Mouse (Mus musculus) common myeloid progenitor, adult 5-6 weeks (primary cell): ENCODE data around the gene Efna5. TPM values are rescaled to one million over a fixed set of nuclear protein-coding genes. Genes with fewer than 3 reads are reported as not detected.
A peak's percentile ranks its signal among the peaks of the same experiment; 100 is the strongest.

Experiments
- ATAC-seq: replicated peaks from 2 replicates; pipeline ENCODE4 v1.8.0; 2016; ENCODE audit warnings: low read depth, mild to moderate bottlenecking, moderate TSS enrichment, inconsistent platforms; ENCODE audit not compliant: poor library complexity, severe bottlenecking
- total RNA-seq: library from RNA; stranded (forward); fragments of 200-1000, 187-1606 nt; gene quantifications from 2 replicates; pipeline ENCODE4 v1.2.3, GENCODE M21; 2017

Efna5 gene
- total RNA-seq, 1 experiment from 2014 or later: not detected

GRCm38 (mm10) chr17:62627508-62627907 lies 253.6 kb downstream of the Efna5 start:
- ATAC-seq: peak; percentile 77

- ATAC-seq: no peak
Observed at GRCm38 (mm10) chr17:62625646-62626020, 255.5 kb downstream of the Efna5 start.

DNA sequence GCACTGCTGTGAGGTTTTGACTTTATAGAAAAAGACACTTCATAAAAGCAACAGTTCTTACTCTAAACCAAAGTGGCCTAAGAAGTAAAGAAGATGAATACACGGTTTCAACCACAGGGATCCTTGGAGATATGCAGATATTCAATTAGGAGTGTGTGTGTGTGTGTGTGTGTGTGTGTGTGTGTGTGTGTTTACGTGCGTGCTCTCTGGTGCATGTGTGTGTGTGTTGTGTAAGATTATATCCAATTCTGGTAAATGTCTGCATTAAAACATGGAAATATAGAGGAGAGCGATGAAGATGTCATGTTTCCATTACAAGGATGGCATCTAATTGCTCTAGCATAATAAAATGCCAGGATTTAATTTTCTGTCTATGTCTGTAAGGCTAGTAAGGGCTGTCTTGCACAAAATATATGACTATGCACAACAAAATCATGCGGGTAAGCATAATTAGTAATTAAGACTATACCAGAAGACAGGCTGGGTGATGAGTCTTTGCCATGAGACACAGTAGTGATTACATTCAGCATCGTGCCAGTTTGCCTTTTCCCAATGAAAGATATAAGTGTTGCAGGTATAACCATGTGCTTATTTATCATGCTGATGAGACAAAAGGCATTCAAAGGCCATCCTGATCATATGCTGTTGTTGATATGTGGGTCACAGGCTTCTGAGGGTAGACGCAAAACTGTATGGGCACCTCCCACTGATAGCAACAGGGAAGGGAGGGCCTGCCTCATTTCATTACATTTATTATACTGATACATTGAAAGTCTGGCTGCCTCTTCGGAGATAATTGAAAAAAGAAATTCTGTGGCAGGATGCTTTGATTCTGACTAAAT lies 256.1 kb downstream of the Efna5 start:
- ATAC-seq: no peak

- ATAC-seq: peak; percentile 62
Observed at GRCm38 (mm10) chr17:62623224-62623623, 257.9 kb downstream of the Efna5 start.

DNA sequence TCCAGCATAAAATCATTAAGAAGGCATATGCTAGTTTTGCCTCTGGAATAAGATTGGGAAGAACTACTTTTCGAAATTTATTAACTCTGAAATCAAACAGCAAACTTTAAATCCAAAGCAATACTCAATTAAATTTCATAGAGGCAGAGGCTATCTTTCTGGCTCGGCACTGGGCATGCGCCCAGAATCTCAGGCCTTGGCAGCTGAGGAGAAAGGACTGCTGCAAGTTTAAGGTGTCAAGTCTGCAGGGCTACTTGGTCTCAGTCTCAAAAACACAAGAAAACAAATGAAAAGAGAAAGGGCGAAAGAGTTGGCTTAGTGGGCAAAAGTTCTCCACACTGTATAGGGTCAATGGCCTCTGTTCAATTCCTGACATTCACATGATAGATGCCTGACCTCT lies 258.6 kb downstream of the Efna5 start:
- ATAC-seq: no peak

DNA sequence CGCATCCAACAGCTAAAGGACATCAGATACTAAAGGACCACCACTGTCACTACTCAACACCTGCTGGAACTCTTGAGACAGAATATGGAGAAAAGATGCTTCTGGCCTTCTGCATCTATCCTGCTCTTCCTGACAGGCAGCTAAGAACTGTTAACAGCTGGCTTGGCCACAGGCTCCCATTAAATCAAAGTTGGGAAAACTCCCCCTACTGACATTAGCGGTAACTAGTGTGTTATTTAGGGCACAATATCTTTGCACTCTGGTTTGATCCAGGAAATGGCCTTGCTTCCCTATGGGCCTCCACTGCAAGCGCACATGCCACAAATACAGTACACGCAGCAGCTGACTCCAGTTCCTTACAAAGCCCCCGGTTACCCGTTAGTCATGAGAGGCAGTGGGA lies 266.0 kb downstream of the Efna5 start:
- ATAC-seq: no peak

DNA sequence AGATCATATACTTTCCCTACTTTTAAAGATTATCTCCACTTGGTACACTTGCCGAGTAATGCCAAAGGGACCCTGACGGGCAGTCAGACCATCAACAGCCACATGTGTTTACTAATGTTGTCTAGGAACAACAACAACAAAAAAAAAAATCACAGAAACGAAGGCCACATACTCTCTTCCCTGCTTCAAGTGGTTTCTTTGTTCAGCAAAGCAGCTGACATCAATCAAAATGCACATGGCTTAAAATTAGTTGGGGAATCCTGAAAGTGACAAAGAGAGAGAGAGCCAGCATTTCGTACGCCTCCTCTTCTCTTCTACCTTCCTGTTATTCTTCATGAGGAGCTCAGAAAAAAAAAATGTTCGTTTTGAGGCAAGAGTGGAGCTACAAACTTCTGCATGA lies 266.4 kb downstream of the Efna5 start:
- ATAC-seq: no peak

- no peak for ATAC-seq
Observed at GRCm38 (mm10) chr17:62614237-62614636, 266.9 kb downstream of the Efna5 start.

DNA sequence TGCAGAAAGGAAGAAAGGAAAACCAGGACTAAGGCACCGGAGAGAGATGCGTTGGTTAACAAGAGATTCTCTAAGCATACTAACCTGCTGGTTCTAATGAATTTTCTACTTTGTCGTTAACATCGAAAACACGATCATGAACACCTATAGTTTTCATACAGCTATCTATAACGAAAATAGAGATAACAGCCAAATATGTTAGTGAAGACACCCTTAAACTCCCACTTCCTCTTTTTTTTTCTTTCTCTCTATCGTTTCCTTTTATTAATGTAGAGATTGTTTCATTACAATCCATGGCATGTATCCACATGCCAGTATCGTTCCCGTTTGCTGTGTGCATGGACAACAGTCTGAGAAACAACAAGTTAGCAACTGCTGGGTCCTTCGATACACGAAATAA lies 267.9 kb downstream of the Efna5 start:
- 0 out of 2 replicates have a peak, but pooled peaks have one; percentile 15 for ATAC-seq

- no peak for ATAC-seq
Observed at GRCm38 (mm10) chr17:62608145-62608544, 273.0 kb downstream of the Efna5 start.

DNA sequence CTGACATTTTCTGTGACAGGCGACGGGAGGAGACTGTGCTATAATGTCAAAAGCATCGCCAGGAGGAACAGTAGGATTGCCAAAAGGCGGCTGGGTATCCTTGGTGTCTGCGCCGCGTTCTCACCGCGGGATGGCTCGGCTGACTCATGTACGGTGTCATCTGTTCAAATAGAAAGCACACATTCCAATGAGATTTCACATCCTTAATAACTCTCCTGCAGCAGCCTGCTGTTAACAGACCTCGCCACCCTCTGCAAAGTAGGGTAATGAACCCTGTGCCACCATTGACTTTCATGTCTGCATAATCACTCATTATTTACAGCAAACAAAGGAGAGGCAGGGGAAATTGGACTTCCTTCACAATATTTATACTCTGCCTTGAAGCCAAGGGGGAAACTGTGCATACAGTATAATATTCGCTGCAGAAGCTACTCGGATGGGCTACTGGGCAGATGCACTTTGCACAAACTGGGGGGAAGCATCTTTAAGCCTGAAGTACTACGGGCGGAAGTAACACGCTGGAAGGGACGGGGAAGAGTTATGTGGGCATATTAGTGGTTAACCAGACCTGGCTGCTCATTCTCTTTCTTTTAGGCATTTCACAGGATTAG lies 273.7 kb downstream of the Efna5 start:
- 0 out of 2 replicates have a peak, but pooled peaks have one; percentile 24 for ATAC-seq

GRCm38 (mm10) chr17:62606681-62607080 lies 274.4 kb downstream of the Efna5 start:
- no peak for ATAC-seq

GRCm38 (mm10) chr17:62604309-62604708 lies 276.8 kb downstream of the Efna5 start:
- ATAC-seq: peak; percentile 85

DNA sequence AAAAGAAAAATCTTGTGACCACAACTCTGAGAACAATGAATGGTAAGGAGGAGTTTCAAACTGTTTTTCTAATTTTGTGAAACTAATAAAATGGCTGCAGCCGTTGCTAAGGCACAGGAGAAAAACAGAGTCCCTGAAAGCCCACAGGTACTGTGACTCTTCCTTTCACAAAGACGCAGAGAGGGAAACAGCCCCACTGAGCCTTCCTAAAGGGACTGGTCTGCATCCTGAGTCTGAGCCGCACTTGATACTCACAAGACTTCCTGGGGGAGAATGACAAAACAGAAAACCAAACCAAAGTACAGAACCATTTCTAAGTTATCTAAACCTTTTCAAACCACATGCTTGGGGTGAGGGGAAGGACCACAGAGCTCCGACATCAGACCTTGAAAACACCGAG lies 277.5 kb downstream of the Efna5 start:
- peak; percentile 64 for ATAC-seq

- no peak for ATAC-seq
Observed at GRCm38 (mm10) chr17:62598716-62599490, 282.2 kb downstream of the Efna5 start.

DNA sequence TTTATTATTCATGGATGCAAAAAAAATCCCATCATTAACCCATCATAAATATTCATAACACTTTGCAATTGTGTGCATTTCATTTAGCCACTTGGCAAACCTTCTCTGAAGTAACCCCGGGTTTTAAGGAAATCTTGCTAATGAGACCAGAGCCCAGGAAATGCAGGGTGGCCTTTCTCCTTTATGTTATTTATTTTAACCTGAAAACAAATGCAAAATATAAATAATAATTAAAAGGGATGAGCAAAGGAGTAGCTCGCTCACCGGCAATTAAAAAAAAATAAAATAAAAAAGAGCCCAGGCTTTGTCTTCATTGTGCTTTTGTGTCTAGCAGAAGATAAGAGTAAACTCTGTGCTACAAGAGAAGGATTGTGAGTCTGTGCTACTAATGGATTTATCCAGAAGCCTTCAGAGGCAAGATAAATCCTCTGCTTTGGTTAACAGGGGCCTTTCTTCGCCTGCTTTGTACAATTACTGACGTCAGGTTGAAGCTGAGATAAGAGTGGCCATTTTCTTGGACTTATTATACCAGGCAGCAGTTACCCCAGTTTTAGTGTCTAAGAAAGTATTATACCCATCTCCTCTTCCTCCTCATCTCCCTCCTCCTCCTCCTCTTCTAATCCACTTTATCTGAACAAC lies 288.6 kb downstream of the Efna5 start:
- ATAC-seq: no peak

DNA sequence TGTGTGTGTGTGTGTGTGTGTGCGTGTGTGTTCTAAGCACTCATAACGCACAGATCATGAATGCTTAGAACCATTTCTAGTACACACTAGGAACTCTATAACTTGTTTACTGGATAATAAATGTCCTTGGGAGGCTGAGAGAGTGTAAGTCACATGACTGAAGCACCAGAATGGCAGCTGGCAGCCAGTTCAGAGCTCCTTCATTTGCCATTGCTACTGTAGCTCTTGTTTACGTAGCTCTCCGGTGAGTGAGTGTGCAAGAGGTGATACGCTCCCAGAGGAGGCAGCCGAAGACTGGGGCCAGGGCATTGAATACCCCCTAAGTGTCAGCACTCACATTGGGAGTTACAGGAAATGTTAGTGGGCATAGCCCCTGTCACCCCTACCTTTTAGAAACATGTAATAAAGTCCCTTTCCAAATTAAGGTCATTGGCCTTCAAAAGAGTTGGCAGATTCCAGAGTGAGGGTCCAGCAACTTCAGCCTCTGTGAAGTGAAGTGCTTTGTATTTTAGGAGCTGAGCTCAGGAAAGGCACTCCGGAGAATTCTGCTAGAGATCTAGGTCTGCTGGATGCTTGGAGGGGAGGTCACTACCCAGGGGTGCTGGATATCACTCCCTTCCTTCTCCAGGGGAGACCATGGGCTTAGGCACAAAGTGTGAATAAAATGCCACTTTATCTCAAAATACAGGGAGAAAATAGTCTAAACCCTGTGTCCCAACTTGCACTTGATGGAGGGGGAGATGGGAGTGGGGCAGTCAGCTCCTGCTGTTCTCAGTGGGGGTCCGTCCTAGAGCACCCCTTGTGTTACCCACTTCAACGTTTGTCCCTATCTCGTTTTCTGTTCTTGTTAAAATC lies 289.3 kb downstream of the Efna5 start:
- no peak for ATAC-seq

DNA sequence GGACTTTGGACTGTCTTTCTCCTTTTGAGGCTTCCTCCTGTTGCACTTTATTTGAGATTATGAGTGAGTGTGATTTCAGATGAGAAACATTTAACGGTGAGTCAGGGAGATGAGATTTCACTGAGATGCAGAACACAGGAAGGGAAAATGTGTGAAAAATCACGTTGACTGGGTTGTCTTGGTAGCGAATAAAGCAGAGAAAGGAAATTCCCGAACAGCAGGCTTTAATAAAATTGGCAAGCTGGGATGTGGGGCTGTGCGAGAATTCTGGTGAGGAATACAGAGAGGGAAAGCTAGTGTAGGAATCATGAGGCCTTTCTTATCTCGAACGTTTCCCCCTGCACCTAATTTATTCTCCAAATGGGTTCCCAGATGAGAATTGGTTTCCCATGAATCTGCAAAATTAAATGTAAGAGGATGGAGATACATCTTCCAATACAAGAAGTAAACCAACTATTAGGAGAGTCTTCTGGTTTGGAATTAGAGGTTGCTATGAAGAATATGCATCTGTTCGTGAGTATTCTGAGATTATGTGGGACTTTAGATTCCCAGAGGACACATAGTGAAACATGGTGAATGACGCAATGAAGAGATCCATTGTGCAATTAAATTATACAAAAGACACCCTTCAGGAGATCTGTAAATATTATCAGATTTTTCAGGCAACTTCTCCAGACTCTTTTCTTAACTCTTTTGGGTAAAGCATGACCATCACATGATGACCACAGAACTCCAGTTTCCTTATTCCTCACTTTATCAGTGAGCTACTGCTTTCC lies 290.2 kb downstream of the Efna5 start:
- no peak for ATAC-seq

DNA sequence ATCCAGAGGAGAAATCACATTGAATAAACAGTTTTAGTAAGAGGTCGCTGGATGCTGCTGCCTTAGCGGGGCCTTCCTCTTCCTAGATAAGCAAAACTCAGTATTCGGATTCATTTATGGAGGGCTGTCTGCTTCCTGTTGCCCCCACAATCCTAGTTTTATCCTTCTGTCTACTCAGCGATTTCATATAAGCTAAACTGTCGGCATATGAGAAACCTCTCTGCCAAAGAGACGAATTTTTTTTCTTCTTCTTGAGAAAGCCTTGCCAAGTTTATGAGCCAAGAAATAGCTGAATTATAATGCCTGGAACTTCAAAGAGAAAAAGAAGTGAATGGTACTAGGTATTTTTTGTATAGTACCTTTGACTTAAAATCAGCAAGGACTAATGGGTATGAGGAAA lies 301.0 kb downstream of the Efna5 start:
- ATAC-seq: no peak
